Mouse (Mus musculus) midbrain, embryonic 14.5 days (tissue): ENCODE data around the gene Chn2. TPM values are rescaled to one million over a fixed set of nuclear protein-coding genes. Genes with fewer than 3 reads are reported as not detected.
A peak's percentile ranks its signal among the peaks of the same experiment; 100 is the strongest.

Experiments used
- ATAC-seq: fragments of 200-750 bp; cut with Nextera tagmentation; 2 replicates; pipeline ENCODE4 v1.8.0; 2017; ENCODE audit warnings: moderate number of reproducible peaks, moderate library complexity; ENCODE audit not compliant: low FRiP score, low TSS enrichment
- DNase-seq: peaks from one replicate; pipeline ENCODE4 v3.0.0-alpha.2; 2015
- H3K27ac ChIP-seq: fragments of 300-500 bp; sonication (generic); replicated peaks from 2 replicates; pipeline ENCODE4 v1.5.1; 2014; ENCODE audit warnings: mild to moderate bottlenecking, low read depth, low read length, moderate library complexity
- H3K27me3 ChIP-seq: fragments of 300-500 bp; sonication (generic); 2 replicates; pipeline ENCODE4 v1.6.1; 2014; ENCODE audit warnings: low read length, control low read depth, mixed read lengths; ENCODE audit not compliant: control insufficient read depth, insufficient read depth
- H3K36me3 ChIP-seq: fragments of 300-500 bp; sonication (generic); 2 replicates; pipeline ENCODE4 v1.6.1; 2014; ENCODE audit warnings: low read length, control low read depth; ENCODE audit not compliant: control insufficient read depth, insufficient read depth
- H3K4me1 ChIP-seq: fragments of 300-500 bp; sonication (generic); 2 replicates; pipeline ENCODE4 v1.6.1; 2014; ENCODE audit warnings: mild to moderate bottlenecking, antibody characterized with exemption, low read length, control low read depth; ENCODE audit not compliant: control insufficient read depth, insufficient read depth
- H3K4me2 ChIP-seq: fragments of 300-500 bp; sonication (generic); 2 replicates; pipeline ENCODE4 v1.6.1; 2014; ENCODE audit warnings: mild to moderate bottlenecking, low read length, moderate library complexity
- H3K4me3 ChIP-seq: fragments of 300-500 bp; sonication (generic); replicated peaks from 2 replicates; pipeline ENCODE4 v1.5.1; 2014; ENCODE audit warnings: low read depth, low read length
- H3K9ac ChIP-seq: fragments of 300-500 bp; sonication (generic); replicated peaks from 2 replicates; pipeline ENCODE4 v1.6.1; 2014; ENCODE audit warnings: mild to moderate bottlenecking, low read length, moderate library complexity
- H3K9me3 ChIP-seq: fragments of 300-500 bp; sonication (generic); 2 replicates; pipeline ENCODE4 v1.6.1; 2016; ENCODE audit warnings: low read length, control low read depth, mixed read lengths; ENCODE audit not compliant: control insufficient read depth
- WGBS: fragments of 180-500 bp; shearing (Covaris S2); extraction: QIAGEN DNeasy Blood & Tissue Kit; methylation state at CpG from one replicate; pipeline ENCODE4 v1.1.7; 2014; 5-methylcytosine and 5-hydroxymethylcytosine counted together
- polyA plus RNA-seq: library from polyadenylated mRNA; unstranded; fragments of >200 nt; fragmentation: Nextera tagmentation; extraction: Ambion mirVana; gene quantifications from 2 replicates; pipeline ENCODE4 v1.2.1, GENCODE M21; 2014

Chn2 gene
- polyA plus RNA-seq, 1 experiment from 2014 or later, result 40.6 TPM

GRCm38 (mm10) chr6:54111416-54111984 is 72.1 kb downstream of the Chn2 start:
- Histone ChIP-seq H3K9me3 (no peaks in the 10 kb centered on the region), H3K36me3 (no peaks in the 10 kb centered on the region), H3K9ac (no peak overlapping the region), H3K4me2 (no peak overlapping the region), H3K27ac (no peak overlapping the region), H3K27me3 (no peaks in the 10 kb centered on the region), H3K4me1 (0 out of 2 replicates have a peak, but pooled peaks cover 8% of the 10 kb centered on the region), H3K4me3 (no peak overlapping the region)
- WGBS, result 1% methylated on average over 4 of the region's 4 CpGs
- no peak for ATAC-seq
- DNase-seq, result peak; percentile 70

- H3K27me3 ChIP-seq, result no peaks in the 10 kb centered on the region
- H3K9me3 ChIP-seq, result no peaks in the 10 kb centered on the region
- 0 out of 2 replicates have a peak, but pooled peaks cover 3% of the 10 kb centered on the region for H3K4me1 ChIP-seq
- DNase-seq (no peak), ATAC-seq (no peak)
- WGBS, result 86% methylated on average over 5 of the region's 5 CpGs
- no peak overlapping the region for H3K4me2 ChIP-seq
- no peak overlapping the region for H3K4me3 ChIP-seq
- H3K9ac ChIP-seq, result no peak overlapping the region
- no peaks in the 10 kb centered on the region for H3K36me3 ChIP-seq
- H3K27ac ChIP-seq, result no peak overlapping the region
Observed at GRCm38 (mm10) chr6:54113338-54113737, 74.0 kb downstream of the Chn2 start.

DNA sequence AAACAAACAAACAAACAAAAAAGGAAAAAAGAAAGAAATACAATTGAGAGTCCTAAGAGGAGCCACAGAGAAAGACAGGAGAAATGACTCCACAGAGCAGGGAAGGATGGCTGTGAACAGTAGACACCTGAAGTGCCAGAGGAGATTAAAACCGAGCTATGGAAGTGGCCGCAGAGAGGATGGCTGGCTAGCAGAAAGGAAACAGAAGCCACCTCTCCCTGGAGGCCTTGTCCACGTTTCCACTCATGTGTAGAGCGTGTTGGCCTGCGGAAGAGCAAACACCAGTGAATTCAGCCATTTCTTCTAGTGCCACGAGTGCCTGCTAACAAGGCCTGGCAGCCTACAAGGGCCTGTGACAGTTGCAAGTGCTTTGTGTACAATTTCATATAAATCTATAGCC is 75.1 kb downstream of the Chn2 start:
- Histone ChIP-seq H3K4me2 (no peak overlapping the region), H3K4me1 (0 out of 2 replicates have a peak, but pooled peaks cover 3% of the 10 kb centered on the region), H3K4me3 (no peak overlapping the region), H3K9me3 (no peaks in the 10 kb centered on the region), H3K27ac (no peak overlapping the region), H3K36me3 (no peaks in the 10 kb centered on the region), H3K9ac (no peak overlapping the region), H3K27me3 (no peaks in the 10 kb centered on the region)
- WGBS, result 89% methylated on average over 6 of the region's 6 CpGs
- DNase-seq, result no peak
- ATAC-seq, result no peak

DNA sequence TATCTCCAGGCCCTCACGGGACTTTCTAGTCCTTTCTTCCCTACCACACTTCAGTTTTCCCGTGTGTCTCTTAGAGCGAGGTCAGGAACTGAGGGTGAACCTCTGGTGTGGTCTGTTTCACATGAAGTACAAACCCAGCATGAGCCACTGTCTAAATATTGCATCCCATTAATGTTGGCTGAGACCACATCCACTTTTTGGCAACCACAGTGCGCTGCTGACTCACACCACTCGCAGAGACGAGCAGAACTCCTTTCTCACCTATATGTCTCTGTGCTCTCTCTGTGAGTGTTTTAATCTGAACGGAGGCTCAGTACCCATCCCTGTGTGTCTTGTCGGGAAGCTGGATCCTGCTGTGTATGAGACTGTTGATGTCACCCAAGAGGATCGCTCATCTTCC is 76.9 kb downstream of the Chn2 start:
- Histone ChIP-seq H3K4me2 (no peak overlapping the region), H3K4me1 (peaks cover 7% of the 10 kb centered on the region; the same call in 1 of the 2 replicates), H3K27ac (no peak overlapping the region), H3K4me3 (no peak overlapping the region), H3K9me3 (no peaks in the 10 kb centered on the region), H3K36me3 (no peaks in the 10 kb centered on the region), H3K27me3 (no peaks in the 10 kb centered on the region), H3K9ac (no peak overlapping the region)
- WGBS, result 91% methylated on average over 9 of the region's 9 CpGs
- DNase-seq (no peak), ATAC-seq (no peak)

- 94% methylated on average over 7 of the region's 7 CpGs for WGBS
- Histone ChIP-seq H3K4me3 (no peak overlapping the region), H3K4me1 (peaks cover 7% of the 10 kb centered on the region; the same call in 1 of the 2 replicates), H3K9me3 (no peaks in the 10 kb centered on the region), H3K9ac (no peak overlapping the region), H3K36me3 (no peaks in the 10 kb centered on the region), H3K27me3 (no peaks in the 10 kb centered on the region), H3K4me2 (no peak overlapping the region), H3K27ac (no peak overlapping the region)
- no peak for DNase-seq
- ATAC-seq, result no peak
Observed at GRCm38 (mm10) chr6:54117001-54117591, 77.7 kb downstream of the Chn2 start.

- Histone ChIP-seq H3K36me3 (no peaks in the 10 kb centered on the region), H3K27ac (no peak overlapping the region), H3K4me1 (peaks cover 7% of the 10 kb centered on the region; the same call in 1 of the 2 replicates), H3K4me3 (no peak overlapping the region), H3K9me3 (no peaks in the 10 kb centered on the region), H3K4me2 (no peak overlapping the region), H3K9ac (no peak overlapping the region), H3K27me3 (no peaks in the 10 kb centered on the region)
- WGBS, result 64% methylated on average over 3 of the region's 3 CpGs
- DNase-seq (no peak), ATAC-seq (no peak)
Observed at GRCm38 (mm10) chr6:54118395-54118794, 79.0 kb downstream of the Chn2 start.

DNA sequence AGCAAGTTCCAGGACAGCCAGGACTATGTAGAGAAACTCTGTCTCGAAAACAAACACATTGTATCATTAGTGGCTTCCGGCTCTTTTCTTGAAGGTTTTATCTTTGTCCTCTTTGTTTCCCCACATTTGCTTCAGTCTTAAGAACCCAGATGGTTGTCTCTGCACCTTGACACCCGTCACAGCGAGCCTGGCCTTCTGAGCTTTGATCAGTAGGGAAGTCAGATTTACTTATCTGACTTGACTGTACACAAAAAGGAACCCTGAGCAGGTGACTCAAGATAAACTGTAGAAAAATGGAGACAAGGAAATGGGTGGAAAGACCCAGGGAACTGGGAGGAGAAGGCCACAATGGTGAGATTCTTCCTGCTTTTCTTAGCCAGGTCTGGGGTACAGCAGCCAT is 79.5 kb downstream of the Chn2 start:
- H3K36me3 ChIP-seq, result no peaks in the 10 kb centered on the region
- H3K4me3 ChIP-seq, result no peak overlapping the region
- 93% methylated on average over 4 of the region's 4 CpGs for WGBS
- H3K27me3 ChIP-seq, result no peaks in the 10 kb centered on the region
- no peak overlapping the region for H3K27ac ChIP-seq
- no peaks in the 10 kb centered on the region for H3K9me3 ChIP-seq
- DNase-seq (no peak), ATAC-seq (no peak)
- H3K4me2 ChIP-seq, result no peak overlapping the region
- H3K4me1 ChIP-seq, result peaks cover 7% of the 10 kb centered on the region; the same call in 1 of the 2 replicates
- H3K9ac ChIP-seq, result no peak overlapping the region

- Histone ChIP-seq H3K4me3 (no peak overlapping the region), H3K27ac (no peak overlapping the region), H3K9me3 (no peaks in the 10 kb centered on the region), H3K27me3 (no peaks in the 10 kb centered on the region), H3K4me1 (peaks cover 7% of the 10 kb centered on the region; the same call in 1 of the 2 replicates), H3K9ac (no peak overlapping the region), H3K4me2 (no peak overlapping the region), H3K36me3 (no peaks in the 10 kb centered on the region)
- DNase-seq (no peak), ATAC-seq (no peak; the same call in 1 of the 2 replicates)
- WGBS, result 64% methylated on average over 2 of the region's 2 CpGs
Observed at GRCm38 (mm10) chr6:54119461-54119860, 80.1 kb downstream of the Chn2 start.
